Mouse (Mus musculus): ENCODE measurements around the gene Mms19. TPM values are rescaled to one million over a fixed set of nuclear protein-coding genes. Genes with fewer than 3 reads are reported as not detected.
"Not testable (repeated sequence)": the region's sequence is repeated elsewhere in the genome, so short reads cannot be mapped to it uniquely, and the experiment has no call there.

Mms19 gene
- total RNA-seq, 2 experiments from 2014 or later, result 34.7 to 38.2 TPM

DNA sequence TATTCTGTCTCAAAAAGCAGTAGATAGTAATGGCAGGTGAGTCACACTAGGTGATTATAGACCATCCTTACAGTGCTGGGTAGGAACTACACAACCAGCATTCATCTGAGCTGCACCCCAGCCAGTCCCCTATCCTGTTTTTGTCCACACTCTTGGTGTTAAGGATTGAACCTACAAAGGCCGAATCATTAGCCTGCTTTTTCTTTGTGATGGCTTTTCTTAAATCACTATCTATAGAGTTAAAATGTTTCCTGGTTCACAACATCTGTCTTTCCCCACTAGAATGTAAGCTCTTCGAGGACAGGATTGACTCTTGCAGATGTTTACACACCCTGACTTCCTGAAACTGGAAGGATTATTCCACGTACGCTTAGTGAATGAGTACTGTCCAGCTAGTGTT lies 61.5 kb downstream of the Mms19 start:
- H3K4me3 ChIP-seq, result no peak overlapping the region
- intact Hi-C loops (cut with DNase I), result no loop called here
- no peak for DNase-seq (ENCODE audit: extremely low spot score in 1 of 2, low spot score in 2 of 2)
- no peak overlapping the region for H3K27ac ChIP-seq
- no peak for TF ChIP-seq CTCF (IDR thresholded peaks at IDR 0.05)

DNA sequence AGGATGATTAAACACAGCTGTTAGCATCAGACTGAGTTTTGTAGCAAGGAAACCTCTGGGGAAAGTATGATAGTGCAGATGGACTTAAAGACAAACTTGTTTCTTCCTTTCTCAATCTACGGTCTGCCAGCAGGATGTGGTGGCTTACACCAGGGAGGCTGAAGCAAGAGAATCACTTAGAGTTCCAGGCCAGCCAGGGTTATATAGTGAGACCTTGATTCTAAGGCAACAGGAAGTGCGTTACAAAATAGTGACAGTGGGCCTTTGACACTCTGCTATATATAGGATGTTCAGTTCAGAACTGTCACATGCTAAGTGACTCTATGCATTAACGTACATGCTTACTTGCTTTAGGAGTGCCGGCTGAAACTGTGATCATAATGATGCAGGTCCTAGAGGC lies 64.1 kb downstream of the Mms19 start:
- Histone ChIP-seq H3K27ac (no peak overlapping the region), H3K4me3 (no peak overlapping the region)
- intact Hi-C loops (cut with DNase I), result no loop called here
- no peak for TF ChIP-seq CTCF (IDR thresholded peaks at IDR 0.05)
- DNase-seq (ENCODE audit: extremely low spot score in 1 of 2, low spot score in 2 of 2), result no peak

DNA sequence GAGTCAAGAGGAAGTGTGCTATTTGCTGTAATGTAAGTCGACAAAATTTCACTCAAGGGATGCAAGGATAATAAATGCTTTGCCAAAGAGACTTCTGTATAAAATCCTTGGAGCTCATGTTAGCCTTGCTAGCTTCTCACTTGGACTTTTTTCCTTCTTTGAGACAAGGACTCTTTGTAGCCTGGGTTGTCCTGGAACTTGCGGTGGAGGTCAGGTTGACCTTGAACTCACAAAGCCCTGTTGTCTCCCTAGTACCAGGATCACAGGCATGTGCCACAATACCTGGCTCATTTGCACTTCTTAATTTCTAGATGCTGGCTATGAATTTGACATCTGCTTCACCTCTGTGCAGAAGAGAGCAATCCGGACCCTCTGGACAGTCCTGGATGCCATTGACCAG lies 65.7 kb downstream of the Mms19 start:
- H3K4me3 ChIP-seq, result no peak overlapping the region
- intact Hi-C loops (cut with DNase I), result no loop called here
- no peak for DNase-seq (ENCODE audit: extremely low spot score in 1 of 2, low spot score in 2 of 2)
- no peak overlapping the region for H3K27ac ChIP-seq
- TF ChIP-seq CTCF (IDR thresholded peaks at IDR 0.05), result no peak

DNA sequence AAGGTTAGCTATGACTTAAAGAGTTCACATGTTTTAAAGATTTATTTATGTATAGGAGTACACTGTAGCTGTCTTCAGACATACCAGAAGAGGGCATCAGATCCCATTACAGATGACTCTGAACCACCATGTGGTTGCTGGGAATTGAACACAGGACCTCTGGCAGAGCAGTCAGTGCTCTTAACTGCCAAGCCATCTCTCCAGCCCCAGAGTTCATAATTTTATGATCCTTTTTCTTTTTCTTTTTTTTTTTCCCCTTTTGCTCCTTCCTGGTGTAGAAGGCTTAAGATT lies 66.4 kb downstream of the Mms19 start:
- peak; percentile 26 for TF ChIP-seq CTCF (IDR thresholded peaks at IDR 0.05)
- intact Hi-C loops (cut with DNase I); H3K4me3 ChIP-seq; H3K27ac ChIP-seq; DNase-seq (ENCODE audit: extremely low spot score in 1 of 2, low spot score in 2 of 2): not testable (repeated sequence)

DNA sequence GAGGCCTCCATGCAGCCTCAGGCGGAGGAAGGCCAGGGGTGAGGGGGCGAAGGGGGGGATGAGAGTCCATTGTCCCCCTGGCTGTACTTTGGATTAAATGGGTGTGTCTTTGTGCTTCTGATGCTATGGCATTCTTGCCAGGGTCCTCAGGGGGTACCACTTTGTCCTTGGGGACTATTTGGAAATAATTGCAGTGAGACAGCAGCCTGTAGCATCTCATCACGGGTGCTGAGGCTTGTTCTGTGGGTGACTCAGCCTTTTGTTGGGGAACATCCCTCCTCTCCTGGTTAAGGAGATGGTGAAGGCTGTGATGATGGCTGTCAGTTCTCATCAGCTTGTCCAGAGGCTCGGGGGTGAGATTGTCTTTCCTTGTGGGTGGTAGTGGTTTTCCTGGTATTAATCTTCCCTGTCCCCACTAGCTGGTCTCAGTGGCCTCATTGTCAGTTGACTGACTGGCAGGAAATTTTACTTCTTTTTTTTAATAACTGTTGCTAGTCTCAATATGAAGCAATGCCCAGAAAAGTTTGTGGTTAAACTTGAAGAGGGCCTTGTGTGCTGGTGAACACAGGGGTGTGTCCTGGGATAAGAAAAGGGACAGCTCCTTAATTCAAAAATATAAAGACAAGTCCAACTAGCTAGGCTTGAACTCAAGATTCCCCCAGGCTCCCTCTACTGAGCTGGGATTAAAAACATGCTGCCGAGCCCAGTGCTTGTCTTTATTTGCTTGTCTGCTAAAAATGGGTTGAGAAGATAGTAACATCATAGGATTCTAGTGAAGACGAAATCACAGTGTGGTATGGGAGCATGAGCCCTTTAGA lies 67.0 kb downstream of the Mms19 start:
- TF ChIP-seq CTCF (IDR thresholded peaks at IDR 0.05), result no peak
- intact Hi-C loops (cut with DNase I), result no loop called here
- no peak for DNase-seq (ENCODE audit: extremely low spot score in 1 of 2, low spot score in 2 of 2)
- peak overlapping the region; percentile 99 for H3K4me3 ChIP-seq
- H3K27ac ChIP-seq, result no peak overlapping the region; the same call in 1 of the 2 replicates

DNA sequence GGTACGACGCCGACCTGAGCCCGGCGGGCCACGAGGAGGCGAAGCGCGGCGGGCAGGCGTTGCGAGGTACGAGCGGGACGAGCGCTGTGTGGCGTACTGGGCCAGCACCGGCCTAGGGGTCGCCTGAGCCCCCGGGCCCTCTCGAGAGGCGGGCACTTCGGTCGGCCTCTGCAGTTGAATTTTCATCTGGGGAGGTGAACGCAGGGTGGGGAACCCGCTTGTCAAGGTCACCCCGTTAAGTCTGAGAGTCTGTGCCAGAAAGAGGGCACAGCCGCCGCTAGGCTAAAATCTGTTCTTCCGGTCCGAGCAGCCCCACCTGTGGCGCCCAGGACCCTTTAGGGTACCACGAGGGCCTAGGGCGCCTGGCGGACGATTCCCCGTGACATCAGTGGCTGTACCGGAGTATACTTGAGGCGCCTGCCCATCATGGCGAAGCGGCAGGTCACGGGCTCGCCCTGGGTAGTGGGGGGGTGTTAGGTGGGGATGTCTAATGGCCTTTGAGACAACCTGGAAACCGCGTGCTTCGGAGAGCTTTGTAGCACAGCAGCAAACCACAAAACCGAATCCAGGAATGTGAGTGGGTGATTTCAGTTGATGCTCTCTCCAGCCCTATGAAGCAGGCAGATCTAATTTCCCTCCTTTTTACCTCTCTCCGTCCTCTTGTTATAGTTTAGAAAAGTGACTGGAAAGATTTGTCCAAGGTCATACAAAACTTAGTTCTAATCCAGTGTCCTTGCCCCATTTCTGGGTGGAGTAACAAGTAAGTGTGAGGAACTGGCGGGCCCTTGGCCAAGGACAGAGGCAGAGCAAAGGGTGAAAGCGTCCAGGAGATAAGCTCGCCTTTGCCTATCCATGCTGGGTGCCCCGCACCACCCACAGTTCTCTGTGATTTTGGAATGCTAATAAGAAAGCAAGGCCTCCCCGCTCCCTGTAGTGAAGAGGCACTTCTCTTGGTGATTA lies 68.6 kb downstream of the Mms19 start:
- Histone ChIP-seq H3K4me3 (peak overlapping the region; percentile 99), H3K27ac (peak overlapping the region; percentile 96)
- peak; percentile 27 to 35 for DNase-seq (ENCODE audit: extremely low spot score in 1 of 2, low spot score in 2 of 2)
- TF ChIP-seq CTCF (IDR thresholded peaks at IDR 0.05), result no peak; the same call in none of the 2 replicates
- intact Hi-C loops (cut with DNase I), result no loop called here

DNA sequence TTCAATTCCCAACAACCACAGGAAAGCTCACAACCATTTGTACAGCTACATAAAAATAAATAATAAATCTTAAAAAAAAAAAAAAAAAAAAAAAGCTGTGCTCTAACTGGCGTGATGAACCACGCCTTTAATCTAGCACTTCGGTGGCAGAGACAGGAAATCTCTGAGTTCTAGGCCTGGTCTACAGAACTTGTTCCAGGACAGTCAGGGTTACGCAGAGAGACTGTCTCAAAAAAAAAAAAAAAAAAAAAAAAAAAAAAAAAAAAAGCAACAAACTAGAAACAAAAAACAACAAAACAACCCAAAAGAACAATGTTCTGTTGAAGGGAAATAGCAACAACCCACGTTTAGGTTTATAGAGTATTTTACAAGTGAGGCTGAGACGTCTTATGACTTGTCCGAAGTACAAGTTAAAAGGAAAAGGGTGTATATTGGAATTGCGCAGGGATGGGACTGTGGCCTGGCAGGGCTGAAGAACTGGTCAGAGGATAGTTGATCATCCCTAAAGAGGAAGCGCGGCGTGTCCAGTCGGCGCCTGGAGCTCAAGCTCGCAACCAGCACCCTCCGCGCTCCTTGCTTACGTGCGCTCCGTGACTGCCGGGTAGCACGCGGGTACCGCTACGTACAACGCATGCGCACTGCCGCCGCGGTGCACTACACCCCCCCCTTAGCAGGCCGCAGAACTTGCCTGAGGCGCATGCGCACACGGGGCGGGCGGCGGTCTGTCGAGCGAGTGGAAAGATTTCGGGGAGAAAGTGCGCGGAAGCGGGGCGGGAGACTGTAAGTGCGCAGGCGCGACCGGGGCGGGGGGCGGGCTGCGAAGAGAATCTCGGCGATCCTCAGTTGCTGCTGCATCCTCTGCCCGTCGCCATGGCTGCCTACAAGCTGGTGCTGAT lies 69.5 kb downstream of the Mms19 start, which contains the start of gene Pgam1:
Pgam1 (plus strand) TSS at position 746 of the 896 bp plus-strand sequence.
- intact Hi-C loops (cut with DNase I), result no loop called here
- H3K27ac ChIP-seq, result peak within 1 kb of the TSS; percentile 96
- H3K4me3 ChIP-seq, result peak within 1 kb of the TSS; percentile 99
- peak; percentile 96 for DNase-seq (ENCODE audit: extremely low spot score in 1 of 2, low spot score in 2 of 2)
- TF ChIP-seq CTCF (IDR thresholded peaks at IDR 0.05), result no peak

DNA sequence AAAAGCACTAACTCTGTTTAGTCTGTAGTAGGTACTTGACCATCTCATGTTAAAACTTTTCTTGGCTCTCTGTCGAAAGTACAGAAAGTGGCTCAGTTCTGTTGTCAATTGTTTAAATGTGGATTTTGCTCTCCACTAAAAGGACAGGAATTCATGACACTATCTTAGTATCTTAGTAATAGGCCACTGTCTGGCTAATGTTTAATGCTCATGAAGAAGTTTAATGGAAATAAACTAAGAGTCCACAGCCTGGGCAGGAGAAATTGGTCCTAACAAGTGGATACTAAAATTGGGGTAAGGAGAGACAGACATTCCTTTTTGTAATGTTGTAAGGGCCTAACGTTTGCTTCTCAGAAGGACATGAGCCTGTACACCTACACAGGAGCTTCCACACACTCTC lies 70.6 kb downstream of the Mms19 start:
- TF ChIP-seq CTCF (IDR thresholded peaks at IDR 0.05), result no peak
- H3K27ac ChIP-seq, result no peak overlapping the region
- DNase-seq (ENCODE audit: extremely low spot score in 1 of 2, low spot score in 2 of 2), result no peak
- intact Hi-C loops (cut with DNase I), result no loop called here
- H3K4me3 ChIP-seq, result no peak overlapping the region

DNA sequence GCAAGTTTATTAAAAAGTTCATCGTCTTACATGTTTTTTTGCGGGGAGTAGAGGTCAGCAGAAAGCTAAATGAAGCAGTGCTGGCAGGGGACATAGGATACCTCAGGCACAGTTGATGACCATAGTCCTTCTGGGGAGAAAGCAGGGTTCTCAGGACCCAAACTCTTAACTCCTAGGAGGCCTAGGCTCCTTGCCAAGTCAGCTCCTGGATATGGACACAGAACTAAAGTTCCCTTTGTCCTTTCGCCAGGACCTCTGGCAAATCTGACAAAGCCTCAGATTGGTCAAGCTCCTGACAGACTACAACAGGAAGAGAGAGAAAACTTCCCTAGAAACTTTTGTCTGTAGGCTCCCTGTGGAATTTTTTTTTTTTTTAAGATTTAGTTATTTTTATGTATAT lies 72.2 kb downstream of the Mms19 start:
- Histone ChIP-seq H3K4me3 (no peak overlapping the region), H3K27ac (no peak overlapping the region)
- no peak for TF ChIP-seq CTCF (IDR thresholded peaks at IDR 0.05)
- intact Hi-C loops (cut with DNase I), result no loop called here
- DNase-seq (ENCODE audit: extremely low spot score in 1 of 2, low spot score in 2 of 2), result no peak

DNA sequence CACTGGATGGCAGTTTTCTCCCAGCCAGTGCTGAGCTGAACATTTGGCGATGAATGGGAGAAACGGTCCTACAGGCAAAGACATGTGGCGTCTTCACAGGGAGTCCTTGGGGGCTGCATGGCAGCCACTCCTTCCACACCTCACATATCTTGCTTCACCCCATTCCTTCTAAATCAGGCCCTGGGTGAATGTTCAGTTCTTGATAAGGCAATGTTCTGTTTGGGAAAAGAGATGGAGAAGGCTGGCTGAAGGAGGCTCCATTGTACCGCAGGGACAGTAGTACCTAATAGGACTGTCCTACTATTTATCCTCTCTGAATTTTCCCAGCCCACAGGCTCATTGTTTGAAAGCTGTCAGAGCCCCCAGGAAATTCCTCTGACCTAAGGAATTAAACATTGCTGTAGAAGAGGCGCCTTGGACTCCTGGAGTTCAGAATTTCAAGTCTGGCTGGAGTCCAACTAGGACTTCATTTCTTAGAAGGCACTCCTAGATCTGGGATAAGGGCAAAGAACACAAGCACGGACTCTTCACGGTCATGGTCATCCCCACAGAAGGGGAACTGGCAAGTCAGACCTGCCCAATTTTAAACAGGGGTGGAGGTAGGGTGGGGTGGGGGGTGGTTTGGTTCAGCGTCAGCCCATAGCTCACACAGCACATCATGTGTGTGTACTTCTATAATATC lies 73.7 kb downstream of the Mms19 start:
- no peak overlapping the region for H3K4me3 ChIP-seq
- intact Hi-C loops (cut with DNase I), result no loop called here
- no peak for DNase-seq (ENCODE audit: extremely low spot score in 1 of 2, low spot score in 2 of 2)
- no peak overlapping the region for H3K27ac ChIP-seq
- TF ChIP-seq CTCF (IDR thresholded peaks at IDR 0.05), result no peak

All from left cerebral cortex, adult 2 months (tissue).